19 mouse cellular contexts compared by ENCODE assay signal in genomic region chr5:75214929-75215328, GRCm38 (mm10).
DNase-seq lines count a peak whose midpoint lies in the region; ATAC-seq and TF ChIP-seq lines count a peak whose summit lies in the region.
"Had no signal": no experiment of that assay in that cellular context is flagged by ENCODE, and none has a peak within 500 bp of the region (broad histone marks: within the 10 kb centered on the region; RNA-seq: fewer than 3 reads in every experiment).

No protein-coding gene starts in this region.

- no peak for TF ChIP-seq CTCF in midbrain, postnatal 0 days (IDR thresholded peaks at IDR 0.05)

- peak overlapping the region; percentile 23 for H3K27ac ChIP-seq in hindbrain, embryonic 10.5 days
- no peak overlapping the region for H3K27ac ChIP-seq in hindbrain, embryonic 11.5 days (ENCODE audit: low read depth, low read length)
- no peak overlapping the region for H3K27ac ChIP-seq in midbrain, embryonic 15.5 days
- no peak overlapping the region for H3K27ac ChIP-seq in midbrain, postnatal 0 days (ENCODE audit: low read depth, low read length)
- no peak overlapping the region for H3K27ac ChIP-seq in hindbrain, embryonic 13.5 days
- H3K27ac ChIP-seq in neural tube, embryonic 15.5 days (replicated peaks) = no peak overlapping the region
- H3K27ac ChIP-seq: embryonic facial prominence, embryonic 10.5 days; gastrocnemius, adult 2 months; heart, embryonic 15.5 days had no signal

- H3K9me3 ChIP-seq in hindbrain, embryonic 10.5 days = no peaks in the 10 kb centered on the region
- no peaks in the 10 kb centered on the region for H3K9me3 ChIP-seq in hindbrain, embryonic 11.5 days (ENCODE audit: control insufficient read depth, low read length)
- no peaks in the 10 kb centered on the region for H3K9me3 ChIP-seq in midbrain, embryonic 15.5 days
- no peaks in the 10 kb centered on the region for H3K9me3 ChIP-seq in midbrain, postnatal 0 days (ENCODE audit: low read length)
- H3K9me3 ChIP-seq in hindbrain, embryonic 13.5 days = no peaks in the 10 kb centered on the region
- H3K9me3 ChIP-seq in neural tube, embryonic 15.5 days (replicated peaks) = no peaks in the 10 kb centered on the region
- H3K9me3 ChIP-seq: embryonic facial prominence, embryonic 10.5 days; heart, embryonic 15.5 days had no signal

- peaks cover 8% of the 10 kb centered on the region; the same call in 1 of the 2 replicates for H3K4me1 ChIP-seq in hindbrain, embryonic 10.5 days (replicated peaks)
- no peaks in the 10 kb centered on the region for H3K4me1 ChIP-seq in hindbrain, embryonic 11.5 days (replicated peaks; ENCODE audit: control insufficient read depth, insufficient read depth, low read length)
- H3K4me1 ChIP-seq in midbrain, embryonic 15.5 days = no peaks in the 10 kb centered on the region; the same call in 1 of the 2 replicates
- no peaks in the 10 kb centered on the region for H3K4me1 ChIP-seq in midbrain, postnatal 0 days (ENCODE audit: insufficient read depth, low read length)
- H3K4me1 ChIP-seq in hindbrain, embryonic 13.5 days (replicated peaks) = peaks cover 10% of the 10 kb centered on the region; the same call in 1 of the 2 replicates
- no peaks in the 10 kb centered on the region for H3K4me1 ChIP-seq in neural tube, embryonic 15.5 days
- H3K4me1 ChIP-seq: heart, embryonic 15.5 days had no signal

- H3K27me3 ChIP-seq in hindbrain, embryonic 10.5 days (ENCODE audit: insufficient read depth, poor library complexity, severe bottlenecking) = no peaks in the 10 kb centered on the region
- no peaks in the 10 kb centered on the region for H3K27me3 ChIP-seq in hindbrain, embryonic 11.5 days (ENCODE audit: control insufficient read depth, insufficient read depth, low read length)
- H3K27me3 ChIP-seq in midbrain, embryonic 15.5 days (replicated peaks) = no peaks in the 10 kb centered on the region
- H3K27me3 ChIP-seq in midbrain, postnatal 0 days (ENCODE audit: insufficient read depth, low read length) = no peaks in the 10 kb centered on the region
- no peaks in the 10 kb centered on the region for H3K27me3 ChIP-seq in hindbrain, embryonic 13.5 days
- no peaks in the 10 kb centered on the region for H3K27me3 ChIP-seq in neural tube, embryonic 15.5 days (replicated peaks)

- H3K4me2 ChIP-seq in hindbrain, embryonic 11.5 days (replicated peaks; ENCODE audit: low read depth, low read length) = no peak overlapping the region
- H3K4me2 ChIP-seq in midbrain, embryonic 15.5 days = no peak overlapping the region
- H3K4me2 ChIP-seq in midbrain, postnatal 0 days (ENCODE audit: low read depth, low read length, poor library complexity, severe bottlenecking) = no peak overlapping the region
- H3K4me2 ChIP-seq in hindbrain, embryonic 13.5 days = no peak overlapping the region
- no peak overlapping the region for H3K4me2 ChIP-seq in neural tube, embryonic 15.5 days
- H3K4me2 ChIP-seq: heart, embryonic 11.5 days; heart, embryonic 15.5 days had no signal

- 77% methylated on average over 7 of the region's 7 CpGs for WGBS in hindbrain, embryonic 10.5 days
- 85% methylated on average over 7 of the region's 7 CpGs for WGBS in hindbrain, embryonic 11.5 days
- 83% methylated on average over 7 of the region's 7 CpGs for WGBS in midbrain, embryonic 15.5 days
- 74% methylated on average over 7 of the region's 7 CpGs for WGBS in midbrain, postnatal 0 days
- WGBS in hindbrain, embryonic 13.5 days = 83% methylated on average over 7 of the region's 7 CpGs
- 84% methylated on average over 7 of the region's 7 CpGs for WGBS in neural tube, embryonic 15.5 days

- H3K4me3 ChIP-seq in hindbrain, embryonic 10.5 days = no peak overlapping the region
- H3K4me3 ChIP-seq in hindbrain, embryonic 11.5 days (ENCODE audit: low read depth, low read length) = no peak overlapping the region
- no peak overlapping the region for H3K4me3 ChIP-seq in midbrain, embryonic 15.5 days
- H3K4me3 ChIP-seq in midbrain, postnatal 0 days (ENCODE audit: low read depth, low read length) = no peak overlapping the region
- no peak overlapping the region for H3K4me3 ChIP-seq in hindbrain, embryonic 13.5 days
- no peak overlapping the region for H3K4me3 ChIP-seq in neural tube, embryonic 15.5 days (replicated peaks)
- H3K4me3 ChIP-seq: embryonic facial prominence, embryonic 10.5 days; gastrocnemius, adult 2 months; heart, embryonic 15.5 days had no signal

- no peaks in the 10 kb centered on the region for H3K36me3 ChIP-seq in hindbrain, embryonic 10.5 days
- H3K36me3 ChIP-seq in hindbrain, embryonic 11.5 days (ENCODE audit: control insufficient read depth, insufficient read depth, low read length) = no peaks in the 10 kb centered on the region
- H3K36me3 ChIP-seq in midbrain, embryonic 15.5 days (replicated peaks) = no peaks in the 10 kb centered on the region
- no peaks in the 10 kb centered on the region for H3K36me3 ChIP-seq in midbrain, postnatal 0 days (ENCODE audit: insufficient read depth, low read length)
- H3K36me3 ChIP-seq in hindbrain, embryonic 13.5 days = no peaks in the 10 kb centered on the region
- no peaks in the 10 kb centered on the region for H3K36me3 ChIP-seq in neural tube, embryonic 15.5 days
- H3K36me3 ChIP-seq: embryonic facial prominence, embryonic 10.5 days; heart, embryonic 15.5 days had no signal

- DNase-seq in hindbrain, embryonic 10.5 days (ENCODE audit: low spot score) = no peak
- no peak for DNase-seq in hindbrain, embryonic 11.5 days (ENCODE audit: low spot score)
- no peak for DNase-seq in midbrain, postnatal 0 days (ENCODE audit: low spot score)
- no peak for DNase-seq in left cerebral cortex, adult 18-20 months (ENCODE audit: low spot score in 2 of 2)
- DNase-seq in ovary, postnatal 14 days (ENCODE audit: low spot score) = no peak
- DNase-seq: adrenal gland, adult 2 months; adrenal gland, postnatal 25 days; gastrocnemius, adult 2 months; gastrocnemius, postnatal 25 days; heart, adult 18-20 months; heart, postnatal 14 days had no signal

- H3K9ac ChIP-seq in hindbrain, embryonic 11.5 days (ENCODE audit: low read depth, low read length) = no peak overlapping the region
- no peak overlapping the region for H3K9ac ChIP-seq in midbrain, embryonic 15.5 days
- H3K9ac ChIP-seq in midbrain, postnatal 0 days (replicated peaks; ENCODE audit: low read length, poor library complexity, severe bottlenecking) = no peak overlapping the region
- 0 out of 2 replicates have a peak overlapping the region, but pooled peaks have one; percentile 19 for H3K9ac ChIP-seq in hindbrain, embryonic 13.5 days
- no peak overlapping the region for H3K9ac ChIP-seq in neural tube, embryonic 15.5 days (replicated peaks)
- H3K9ac ChIP-seq: heart, embryonic 15.5 days had no signal

- ATAC-seq in hindbrain, embryonic 11.5 days (ENCODE audit: low FRiP score) = no peak
- ATAC-seq in midbrain, embryonic 15.5 days (replicated peaks) = peak; percentile 50; the same call in 1 of the 2 replicates
- no peak for ATAC-seq in midbrain, postnatal 0 days (ENCODE audit: low FRiP score)
- no peak for ATAC-seq in hindbrain, embryonic 13.5 days (ENCODE audit: low FRiP score)
- 0 out of 2 replicates have a peak, but pooled peaks have one; percentile 33 for ATAC-seq in neural tube, embryonic 15.5 days (ENCODE audit: low FRiP score)
- ATAC-seq: forebrain, embryonic 14.5 days; inflammation-experienced regulatory T-cells, adult 6 months had no signal

Comparison
In these comparisons a context has a peak if more than half of its experiments do, and no peak if none do; other contexts are left out.
1. ATAC-seq: peak in midbrain, embryonic 15.5 days (single experiment) and neural tube, embryonic 15.5 days (single experiment); none in hindbrain, embryonic 11.5 days (single experiment), midbrain, postnatal 0 days (single experiment) and hindbrain, embryonic 13.5 days (single experiment).